Mouse (Mus musculus) spleen, adult 12 weeks (tissue): ENCODE measurements around the gene Bmp5.

Experiments
- DNase-seq: peaks from one replicate; pipeline ENCODE4 v3.0.0; 2022; ENCODE audit warnings: low spot score

Bmp5 gene

GRCm38 (mm10) chr9:75840841-75841240, 65.7 kb downstream of the Bmp5 start:
- no peak for DNase-seq

GRCm38 (mm10) chr9:75846010-75846409, 70.8 kb downstream of the Bmp5 start:
- no peak for DNase-seq

- DNase-seq, result no peak
Measured at GRCm38 (mm10) chr9:75850670-75851228, 75.6 kb downstream of the Bmp5 start.

GRCm38 (mm10) chr9:75858161-75858560, 83.0 kb downstream of the Bmp5 start:
- DNase-seq, result no peak

- DNase-seq, result no peak
Measured at GRCm38 (mm10) chr9:75858939-75859338, 83.8 kb downstream of the Bmp5 start.

- no peak for DNase-seq
Measured at GRCm38 (mm10) chr9:75870332-75871177, 95.4 kb downstream of the Bmp5 start.

- DNase-seq, result no peak
Measured at GRCm38 (mm10) chr9:75876333-75876732, 101.2 kb downstream of the Bmp5 start.

- DNase-seq, result no peak
Measured at GRCm38 (mm10) chr9:75883481-75884190, 108.5 kb downstream of the Bmp5 start.

GRCm38 (mm10) chr9:75886801-75887544, 111.8 kb downstream of the Bmp5 start:
- DNase-seq, result no peak

- DNase-seq, result no peak
Measured at GRCm38 (mm10) chr9:75896918-75897317, 121.8 kb downstream of the Bmp5 start.

- DNase-seq, result no peak
Measured at GRCm38 (mm10) chr9:75898022-75898421, 122.9 kb downstream of the Bmp5 start.

GRCm38 (mm10) chr9:75901219-75901618, 126.1 kb downstream of the Bmp5 start:
- no peak for DNase-seq

- no peak for DNase-seq
Measured at GRCm38 (mm10) chr9:75905497-75905896, 130.3 kb downstream of the Bmp5 start.

GRCm38 (mm10) chr9:75910112-75910799, 135.1 kb downstream of the Bmp5 start:
- no peak for DNase-seq

- no peak for DNase-seq
Measured at GRCm38 (mm10) chr9:75911542-75911941, 136.4 kb downstream of the Bmp5 start.

GRCm38 (mm10) chr9:75916027-75916426, 140.9 kb downstream of the Bmp5 start:
- no peak for DNase-seq

GRCm38 (mm10) chr9:75927196-75927880, 152.2 kb downstream of the Bmp5 start:
- DNase-seq, result no peak

GRCm38 (mm10) chr9:75928068-75928467, 152.9 kb downstream of the Bmp5 start:
- DNase-seq, result no peak

GRCm38 (mm10) chr9:75944663-75945062, 169.5 kb downstream of the Bmp5 start:
- DNase-seq, result no peak
